Mouse (Mus musculus) cerebellum, adult 11-12 months (tissue): ENCODE results near the gene 2010109A12Rik.

Source experiments
- DNase-seq: peaks from one replicate; pipeline ENCODE4 v3.0.0; 2022

2010109A12Rik gene

GRCm38 (mm10) chr5:93206109-93207005 lies at the start of gene 2010109A12Rik, which contains the start of gene Ccni:
2010109A12Rik (plus strand) TSS chr5:93206518.
Ccni (minus strand) TSS chr5:93206495.
- DNase-seq: peak; percentile 96

GRCm38 (mm10) chr5:93163541-93163940 lies 42.8 kb upstream of the 2010109A12Rik start:
- peak; percentile 39 for DNase-seq

- DNase-seq: no peak
Measured at GRCm38 (mm10) chr5:93167919-93168516, 38.3 kb upstream of the 2010109A12Rik start.

GRCm38 (mm10) chr5:93168654-93169053 lies 37.7 kb upstream of the 2010109A12Rik start:
- DNase-seq: no peak

GRCm38 (mm10) chr5:93171420-93171819 lies 34.9 kb upstream of the 2010109A12Rik start:
- no peak for DNase-seq

- DNase-seq: no peak
Measured at GRCm38 (mm10) chr5:93172536-93172935, 33.8 kb upstream of the 2010109A12Rik start.

- DNase-seq: no peak
Measured at GRCm38 (mm10) chr5:93174675-93175074, 31.6 kb upstream of the 2010109A12Rik start.

GRCm38 (mm10) chr5:93178616-93179015 lies 27.7 kb upstream of the 2010109A12Rik start:
- DNase-seq: no peak

- DNase-seq: no peak
Measured at GRCm38 (mm10) chr5:93180252-93180651, 26.1 kb upstream of the 2010109A12Rik start.

- DNase-seq: no peak
Measured at GRCm38 (mm10) chr5:93183311-93183710, 23.0 kb upstream of the 2010109A12Rik start.

- DNase-seq: no peak
Measured at GRCm38 (mm10) chr5:93184548-93184947, 21.8 kb upstream of the 2010109A12Rik start.

GRCm38 (mm10) chr5:93189607-93190006 lies 16.7 kb upstream of the 2010109A12Rik start:
- DNase-seq: no peak

- DNase-seq: no peak
Measured at GRCm38 (mm10) chr5:93190428-93190827, 15.9 kb upstream of the 2010109A12Rik start.

GRCm38 (mm10) chr5:93198232-93198631 lies 8.1 kb upstream of the 2010109A12Rik start:
- no peak for DNase-seq

GRCm38 (mm10) chr5:93201181-93201580 lies 5.1 kb upstream of the 2010109A12Rik start:
- DNase-seq: no peak

GRCm38 (mm10) chr5:93205371-93206108 lies 778 bp upstream of the 2010109A12Rik start:
- DNase-seq: peak; percentile 82

GRCm38 (mm10) chr5:93207006-93207348 lies 659 bp downstream of the 2010109A12Rik start:
- DNase-seq: peak; percentile 78

- no peak for DNase-seq
Measured at GRCm38 (mm10) chr5:93207555-93207954, 1.2 kb downstream of the 2010109A12Rik start.

GRCm38 (mm10) chr5:93218375-93218774 lies 12.1 kb downstream of the 2010109A12Rik start:
- no peak for DNase-seq

GRCm38 (mm10) chr5:93221661-93222060 lies 15.3 kb downstream of the 2010109A12Rik start:
- DNase-seq: peak; percentile 65

- no peak for DNase-seq
Measured at GRCm38 (mm10) chr5:93224549-93224948, 18.2 kb downstream of the 2010109A12Rik start.

- DNase-seq: no peak
Measured at GRCm38 (mm10) chr5:93227157-93227556, 20.8 kb downstream of the 2010109A12Rik start.

- no peak for DNase-seq
Measured at GRCm38 (mm10) chr5:93229527-93229926, 23.2 kb downstream of the 2010109A12Rik start.
